Mouse (Mus musculus) adrenal gland, postnatal 4 days (tissue): Measurements from ENCODE around the gene 4933406M09Rik. TPM values are rescaled to one million over a fixed set of nuclear protein-coding genes. Genes with fewer than 3 reads are reported as not detected.

Experiments used
- DNase-seq, 2 experiments: peaks; one replicate each; pipeline ENCODE4 v3.0.0; 2021 to 2022; ENCODE audit warnings: low spot score in 2 of 2, mixed read lengths in 2 of 2
- total RNA-seq, 2 experiments: library from RNA; stranded (reverse); gene quantifications; 2 replicates each; pipeline ENCODE4 v1.2.3; 2021

The 4933406M09Rik gene
- total RNA-seq, 2 experiments from 2014 or later: not detected

GRCm38 (mm10) chr1:134374124-134374523 is 11.6 kb upstream of the 4933406M09Rik start:
- DNase-seq: no peak

GRCm38 (mm10) chr1:134381051-134381450 is 4.7 kb upstream of the 4933406M09Rik start:
- DNase-seq: no peak

GRCm38 (mm10) chr1:134381795-134382625 is 3.7 kb upstream of the 4933406M09Rik start:
- no peak for DNase-seq

GRCm38 (mm10) chr1:134384581-134384980 is 1.2 kb upstream of the 4933406M09Rik start:
- DNase-seq: no peak

GRCm38 (mm10) chr1:134385176-134385575 is 564 bp upstream of the 4933406M09Rik start:
- no peak for DNase-seq

GRCm38 (mm10) chr1:134393827-134394226 is 8.1 kb downstream of the 4933406M09Rik start:
- DNase-seq: no peak

- DNase-seq: no peak
These were observed 12.5 kb downstream of the 4933406M09Rik start for GRCm38 (mm10) chr1:134398210-134398609.

GRCm38 (mm10) chr1:134399735-134400134 is 14.0 kb downstream of the 4933406M09Rik start:
- no peak for DNase-seq

- DNase-seq: peak; percentile 24 to 61
These were observed 20.0 kb downstream of the 4933406M09Rik start, which contains the start of gene Cyb5r1 for GRCm38 (mm10) chr1:134405509-134406413. TSS of gene Cyb5r1 (plus strand) at chr1:134405559.

GRCm38 (mm10) chr1:134406414-134406771 is 20.7 kb downstream of the 4933406M09Rik start:
- no peak for DNase-seq

GRCm38 (mm10) chr1:134408080-134408479 is 22.3 kb downstream of the 4933406M09Rik start:
- no peak for DNase-seq

- no peak for DNase-seq
These were observed 26.2 kb downstream of the 4933406M09Rik start for GRCm38 (mm10) chr1:134411706-134412629.

GRCm38 (mm10) chr1:134414038-134414437 is 28.3 kb downstream of the 4933406M09Rik start:
- DNase-seq: no peak

- DNase-seq: no peak
These were observed 28.9 kb downstream of the 4933406M09Rik start for GRCm38 (mm10) chr1:134414501-134415167.

- DNase-seq: peak; percentile 87 to 94
These were observed 29.6 kb downstream of the 4933406M09Rik start, which contains the start of gene Adipor1 for GRCm38 (mm10) chr1:134415168-134415831. TSS of gene Adipor1 (plus strand) at chr1:134415378.

GRCm38 (mm10) chr1:134418414-134418975 is 32.8 kb downstream of the 4933406M09Rik start:
- no peak for DNase-seq

- DNase-seq: no peak
These were observed 33.4 kb downstream of the 4933406M09Rik start for GRCm38 (mm10) chr1:134419176-134419575.

- peak; percentile 42 to 51 for DNase-seq
These were observed 34.2 kb downstream of the 4933406M09Rik start for GRCm38 (mm10) chr1:134419751-134420458.
